Mouse (Mus musculus) E14TG2a.4 (cell line): Measurements from ENCODE around the gene Il11ra1.
A peak's percentile ranks its signal among the peaks of the same experiment; 100 is the strongest.

Source experiments
- CTCF ChIP-seq: conservative IDR thresholded peaks from 2 replicates; pipeline ENCODE4 v1.5.1; 2014; ENCODE audit warnings: low read length
- NANOG ChIP-seq: IDR thresholded peaks from 2 replicates; pipeline ENCODE4 v1.6.1; 2014; ENCODE audit warnings: borderline replicate concordance, low read length, mixed read lengths

DNA sequence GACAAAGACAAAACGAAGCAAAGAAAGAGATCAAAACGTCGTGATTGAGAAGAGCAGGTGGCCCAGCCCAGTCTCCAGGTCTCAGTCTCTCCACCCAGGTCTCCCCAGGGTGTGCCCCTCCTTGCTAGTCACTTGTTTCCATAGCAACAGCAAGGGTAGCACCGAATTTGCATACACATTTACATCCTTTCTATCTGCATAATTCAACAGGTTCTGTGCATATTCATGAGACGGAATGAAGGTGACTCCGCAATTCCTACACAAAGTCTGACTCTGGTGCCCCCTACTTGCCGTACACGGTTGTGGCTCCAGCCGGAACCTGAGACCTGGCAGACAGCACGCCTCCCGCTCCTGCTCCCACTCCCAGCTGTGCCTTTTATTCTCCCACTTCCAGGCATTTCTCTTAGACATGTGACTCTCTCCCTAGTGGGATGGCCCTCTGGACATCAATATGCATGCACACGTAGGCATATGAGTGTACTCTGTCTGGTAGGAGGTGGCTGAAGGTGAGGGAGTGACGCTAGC lies 7.3 kb downstream of the Il11ra1 start:
- peak; percentile 42 for TF ChIP-seq CTCF
- no peak for TF ChIP-seq NANOG
